Mouse (Mus musculus) midbrain, embryonic 12.5 days (tissue): ENCODE results near the gene Atxn3. TPM values are rescaled to one million over a fixed set of nuclear protein-coding genes. Genes with fewer than 3 reads are reported as not detected.

Experiments used
- ATAC-seq: fragments of 200-750 bp; cut with Nextera tagmentation; 2 replicates; pipeline ENCODE4 v1.8.0; 2017; ENCODE audit warnings: low read depth, moderate TSS enrichment, moderate library complexity; ENCODE audit not compliant: low FRiP score
- H3K27ac ChIP-seq: fragments of 300-500 bp; sonication (generic); replicated peaks from 2 replicates; pipeline ENCODE4 v1.5.1; 2016; ENCODE audit warnings: mild to moderate bottlenecking
- H3K27me3 ChIP-seq: fragments of 300-500 bp; sonication (generic); 2 replicates; pipeline ENCODE4 v1.6.1; 2016; ENCODE audit warnings: mild to moderate bottlenecking
- H3K36me3 ChIP-seq: fragments of 300-500 bp; sonication (generic); 2 replicates; pipeline ENCODE4 v1.6.1; 2016
- H3K4me1 ChIP-seq: fragments of 300-500 bp; sonication (generic); 2 replicates; pipeline ENCODE4 v1.6.1; 2016
- H3K4me2 ChIP-seq: fragments of 300-500 bp; sonication (generic); replicated peaks from 2 replicates; pipeline ENCODE4 v1.6.1; 2016; ENCODE audit warnings: mild to moderate bottlenecking, moderate library complexity
- H3K4me3 ChIP-seq: fragments of 300-500 bp; sonication (generic); 2 replicates; pipeline ENCODE4 v1.5.1; 2016; ENCODE audit warnings: mild to moderate bottlenecking
- H3K9ac ChIP-seq: fragments of 300-500 bp; sonication (generic); replicated peaks from 2 replicates; pipeline ENCODE4 v1.6.1; 2016; ENCODE audit warnings: mild to moderate bottlenecking, moderate library complexity
- H3K9me3 ChIP-seq: fragments of 300-500 bp; sonication (generic); 2 replicates; pipeline ENCODE4 v1.6.1; 2016; ENCODE audit warnings: mild to moderate bottlenecking
- WGBS: fragments of 180-500 bp; shearing (Covaris S2); methylation state at CpG from one replicate; pipeline ENCODE4 v1.1.7; 2016; 5-methylcytosine and 5-hydroxymethylcytosine counted together
- polyA plus RNA-seq: library from polyadenylated mRNA; unstranded; fragments of >200 nt; fragmentation: Nextera tagmentation; extraction: Ambion mirVana; gene quantifications from 2 replicates; pipeline ENCODE4 v1.2.1, GENCODE M21; 2016

Atxn3 gene
- polyA plus RNA-seq, 1 experiment from 2014 or later: 22.3 TPM

GRCm38 (mm10) chr12:101875107-101875506 is 82.9 kb downstream of the Atxn3 start:
- peaks cover 32% of the 10 kb centered on the region for H3K36me3 ChIP-seq
- H3K27ac ChIP-seq: no peak overlapping the region
- no peaks in the 10 kb centered on the region for H3K4me1 ChIP-seq
- no peak overlapping the region for H3K4me3 ChIP-seq
- H3K27me3 ChIP-seq: no peaks in the 10 kb centered on the region
- 73% methylated on average over 1 of the region's 1 CpGs for WGBS
- no peak overlapping the region for H3K9ac ChIP-seq
- no peak for ATAC-seq
- H3K4me2 ChIP-seq: no peak overlapping the region
- H3K9me3 ChIP-seq: no peaks in the 10 kb centered on the region

Other genes starting within 250 kb of the Atxn3 start
- gene Tc2n, start 239.7 kb downstream of the Atxn3 start, polyA plus RNA-seq: 0.03 and 0.05 TPM in 2 replicates
- 13.7 and 20.3 TPM in 2 replicates for gene Fbln5, start 139.2 kb downstream of the Atxn3 start, polyA plus RNA-seq
- gene Trip11, start 45.0 kb downstream of the Atxn3 start, polyA plus RNA-seq: 22.5 and 26.6 TPM in 2 replicates
- 38.1 and 39.1 TPM in 2 replicates for gene Cpsf2, start 17.7 kb upstream of the Atxn3 start, polyA plus RNA-seq
- 0.79 and 0.88 TPM in 2 replicates for gene Slc24a4, start 170.5 kb upstream of the Atxn3 start, polyA plus RNA-seq